Mouse (Mus musculus) lung, postnatal 0 days (tissue): ENCODE data around the gene Adamts5.

ENCODE experiments used
- CTCF ChIP-seq: IDR thresholded peaks from 2 replicates; pipeline ENCODE4 v1.5.1; 2016; ENCODE audit warnings: antibody characterized with exemption, mild to moderate bottlenecking
- EP300 ChIP-seq: IDR thresholded peaks from 2 replicates; pipeline ENCODE4 v1.6.1; 2016; ENCODE audit warnings: antibody characterized with exemption, mild to moderate bottlenecking, control low read depth

DNA sequence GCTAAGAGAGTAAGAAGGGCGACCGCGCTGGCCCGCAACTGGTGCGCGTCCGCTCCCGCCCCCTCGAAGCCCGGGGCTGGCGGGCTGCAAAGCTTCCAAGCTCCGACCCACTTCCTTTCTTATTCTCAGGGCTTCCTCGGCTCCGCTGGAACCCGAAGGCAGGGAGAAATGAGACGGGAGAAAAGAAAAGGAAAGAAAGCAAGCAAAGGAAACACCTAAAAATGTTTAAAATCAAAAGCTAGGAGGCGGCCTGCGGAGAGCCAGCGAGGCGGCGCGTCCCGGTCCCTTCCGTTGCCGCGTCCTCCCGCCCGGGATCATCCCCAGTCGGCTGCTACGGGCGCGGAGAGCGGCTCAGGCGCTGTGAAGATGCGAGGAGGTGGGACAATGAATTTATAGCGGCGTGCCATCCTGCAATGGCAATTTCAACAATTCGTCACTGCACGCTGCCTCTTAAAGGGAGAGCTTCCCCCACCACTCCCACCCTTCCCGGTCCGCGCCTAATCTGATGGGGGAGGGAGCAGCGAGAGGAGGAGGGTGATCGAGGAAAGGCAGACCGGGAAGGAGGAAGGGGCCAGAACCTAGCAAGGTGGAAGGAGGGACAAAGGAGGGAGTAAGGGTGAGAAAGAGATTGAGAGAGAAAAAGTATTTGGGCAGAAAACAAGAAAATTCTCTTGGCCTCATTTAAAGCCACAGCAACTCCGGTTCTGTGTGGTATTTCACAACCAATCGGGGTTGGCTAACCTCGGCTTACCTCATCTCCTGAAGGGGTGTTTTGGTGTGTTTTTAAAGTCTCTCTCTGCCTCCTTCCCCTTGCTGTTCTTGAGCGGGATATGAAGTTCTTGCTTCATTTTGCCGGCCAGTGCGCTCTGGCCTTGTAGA lies 687 bp downstream of the Adamts5 start:
- no peak for TF ChIP-seq CTCF
- no peak for TF ChIP-seq EP300
